Mouse (Mus musculus) liver, embryonic 12.5 days (tissue): ENCODE measurements around the gene Hils1. TPM values are rescaled to one million over a fixed set of nuclear protein-coding genes. Genes with fewer than 3 reads are reported as not detected.

Experiments used
- ATAC-seq: fragments of 200-750 bp; cut with Nextera tagmentation; 2 replicates; pipeline ENCODE4 v1.8.0; 2017; ENCODE audit warnings: moderate number of reproducible peaks, mild to moderate bottlenecking, moderate library complexity
- H3K27ac ChIP-seq: fragments of 300-500 bp; sonication (generic); 2 replicates; pipeline ENCODE4 v1.5.1; 2016; ENCODE audit warnings: mild to moderate bottlenecking
- H3K27me3 ChIP-seq: fragments of 300-500 bp; sonication (generic); replicated peaks from 2 replicates; pipeline ENCODE4 v1.6.1; 2016; ENCODE audit warnings: mild to moderate bottlenecking, moderate library complexity
- H3K36me3 ChIP-seq: fragments of 300-500 bp; sonication (generic); 2 replicates; pipeline ENCODE4 v1.6.1; 2016; ENCODE audit warnings: mild to moderate bottlenecking, moderate library complexity
- H3K4me1 ChIP-seq: fragments of 300-500 bp; sonication (generic); 2 replicates; pipeline ENCODE4 v1.6.1; 2016
- H3K4me2 ChIP-seq: fragments of 300-500 bp; sonication (generic); 2 replicates; pipeline ENCODE4 v1.6.1; 2016; ENCODE audit warnings: mild to moderate bottlenecking, moderate library complexity
- H3K4me3 ChIP-seq: fragments of 300-500 bp; sonication (generic); 2 replicates; pipeline ENCODE4 v1.5.1; 2016; ENCODE audit warnings: mild to moderate bottlenecking, moderate library complexity
- H3K9ac ChIP-seq: fragments of 300-500 bp; sonication (generic); 2 replicates; pipeline ENCODE4 v1.6.1; 2016; ENCODE audit warnings: mild to moderate bottlenecking, moderate library complexity
- H3K9me3 ChIP-seq: fragments of 300-500 bp; sonication (generic); replicated peaks from 2 replicates; pipeline ENCODE4 v1.6.1; 2016; ENCODE audit warnings: mild to moderate bottlenecking, moderate library complexity
- WGBS: fragments of 180-500 bp; shearing (Covaris S2); methylation state at CpG from one replicate; pipeline ENCODE4 v1.1.7; 2016; ENCODE audit not compliant: insufficient replicate concordance; 5-methylcytosine and 5-hydroxymethylcytosine counted together
- polyA plus RNA-seq: library from polyadenylated mRNA; unstranded; fragments of >200 nt; fragmentation: Nextera tagmentation; extraction: Ambion mirVana; gene quantifications from 2 replicates; pipeline ENCODE4 v1.2.1, GENCODE M21; 2016

The Hils1 gene
- not detected in 2 replicates for polyA plus RNA-seq

DNA sequence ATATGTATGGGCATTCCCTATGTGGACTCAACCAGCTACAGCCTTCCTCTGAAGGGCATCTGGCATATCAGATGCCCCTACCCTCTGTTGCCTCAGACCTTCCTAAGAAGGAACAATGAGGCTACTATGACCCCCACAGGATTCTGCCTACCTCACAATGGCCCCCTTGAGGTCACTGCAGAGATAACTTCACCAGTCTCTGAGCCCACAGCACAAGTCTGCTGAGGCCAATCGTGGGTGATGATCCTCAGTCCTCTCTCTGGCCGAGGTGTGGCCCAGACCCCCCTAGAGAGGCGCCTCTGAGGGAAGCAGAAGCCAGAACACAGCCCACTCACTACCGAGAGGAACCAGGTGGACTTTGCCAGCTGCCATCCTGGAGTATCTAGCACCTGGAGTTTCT, at the start of gene Hils1:
Gene Hils1, plus strand, starts transcription at position 175 of the 400 bp plus-strand sequence.
- no peak for ATAC-seq
- Histone ChIP-seq H3K9me3 (no peaks in the 10 kb centered on the region), H3K4me1 (no peaks in the 10 kb centered on the region), H3K4me3 (no peak within 1 kb of the TSS), H3K36me3 (no peaks in the 10 kb centered on the region), H3K27ac (no peak within 1 kb of the TSS), H3K4me2 (no peak within 1 kb of the TSS), H3K9ac (no peak within 1 kb of the TSS), H3K27me3 (peaks cover 63% of the 10 kb centered on the region)
- WGBS: 25% methylated on average over 4 of the region's 4 CpGs

GRCm38 (mm10) chr11:94917717-94918116, 49.7 kb upstream of the Hils1 start:
- no peak overlapping the region for H3K9ac ChIP-seq
- H3K4me1 ChIP-seq: peaks cover 13% of the 10 kb centered on the region; the same call in 1 of the 2 replicates
- WGBS: 62% methylated on average over 6 of the region's 6 CpGs
- no peaks in the 10 kb centered on the region for H3K36me3 ChIP-seq
- peaks cover 14% of the 10 kb centered on the region; the same call in 1 of the 2 replicates for H3K27me3 ChIP-seq
- no peak for ATAC-seq
- H3K27ac ChIP-seq: no peak overlapping the region
- H3K4me2 ChIP-seq: no peak overlapping the region
- no peaks in the 10 kb centered on the region for H3K9me3 ChIP-seq
- H3K4me3 ChIP-seq: no peak overlapping the region

GRCm38 (mm10) chr11:94920996-94921401, 46.4 kb upstream of the Hils1 start:
- peaks cover 7% of the 10 kb centered on the region; the same call in 1 of the 2 replicates for H3K4me1 ChIP-seq
- H3K36me3 ChIP-seq: no peaks in the 10 kb centered on the region
- no peak overlapping the region for H3K4me2 ChIP-seq
- no peaks in the 10 kb centered on the region for H3K9me3 ChIP-seq
- no peak overlapping the region for H3K27ac ChIP-seq
- H3K4me3 ChIP-seq: no peak overlapping the region
- no peak for ATAC-seq
- H3K27me3 ChIP-seq: peaks cover 9% of the 10 kb centered on the region; the same call in 1 of the 2 replicates
- WGBS: 48% methylated on average over 6 of the region's 6 CpGs
- H3K9ac ChIP-seq: no peak overlapping the region

GRCm38 (mm10) chr11:94924977-94925376, 42.4 kb upstream of the Hils1 start:
- Histone ChIP-seq H3K4me1 (peaks cover 13% of the 10 kb centered on the region), H3K36me3 (no peaks in the 10 kb centered on the region), H3K27ac (no peak overlapping the region), H3K9ac (no peak overlapping the region), H3K27me3 (peaks cover 31% of the 10 kb centered on the region), H3K9me3 (no peaks in the 10 kb centered on the region), H3K4me2 (no peak overlapping the region), H3K4me3 (no peak overlapping the region)
- WGBS: 79% methylated on average over 4 of the region's 4 CpGs
- no peak for ATAC-seq

- no peaks in the 10 kb centered on the region for H3K36me3 ChIP-seq
- WGBS: 61% methylated on average over 11 of the region's 11 CpGs
- H3K27ac ChIP-seq: no peak overlapping the region
- ATAC-seq: no peak
- no peaks in the 10 kb centered on the region for H3K9me3 ChIP-seq
- no peak overlapping the region for H3K4me3 ChIP-seq
- no peak overlapping the region for H3K4me2 ChIP-seq
- H3K27me3 ChIP-seq: peaks cover 40% of the 10 kb centered on the region
- H3K4me1 ChIP-seq: peaks cover 13% of the 10 kb centered on the region
- H3K9ac ChIP-seq: no peak overlapping the region
Measured at GRCm38 (mm10) chr11:94926431-94926830, 41.0 kb upstream of the Hils1 start.

DNA sequence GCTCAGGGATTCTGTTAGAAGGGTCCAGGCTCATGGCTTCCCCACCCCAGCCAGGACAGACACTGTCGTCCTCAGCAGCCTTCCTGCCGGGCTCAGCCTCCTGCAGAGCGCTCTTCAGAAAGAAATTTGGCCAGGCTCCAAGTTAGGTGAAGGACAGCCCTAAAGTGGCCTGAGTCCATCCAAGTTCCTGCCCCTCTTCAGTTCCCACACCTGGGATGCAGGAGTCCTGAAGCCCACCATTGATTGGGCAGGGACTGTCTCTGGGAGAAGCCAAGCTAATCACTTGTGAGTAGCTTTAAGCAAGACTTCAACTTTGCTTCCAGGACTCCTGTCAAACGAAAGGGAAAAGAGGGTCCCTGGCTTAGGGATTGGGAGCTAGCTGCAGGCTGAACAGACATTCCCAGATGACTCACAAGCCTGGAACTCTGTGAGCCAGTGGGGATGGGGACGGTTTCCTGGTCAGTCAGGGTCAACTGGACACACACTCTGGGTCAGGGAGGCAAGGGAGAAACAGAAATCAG, 39.6 kb upstream of the Hils1 start:
- H3K27ac ChIP-seq: peak overlapping the region; percentile 49; the same call in 1 of the 2 replicates
- no peak overlapping the region for H3K9ac ChIP-seq
- no peaks in the 10 kb centered on the region for H3K36me3 ChIP-seq
- H3K9me3 ChIP-seq: no peaks in the 10 kb centered on the region
- no peak overlapping the region for H3K4me3 ChIP-seq
- peaks cover 54% of the 10 kb centered on the region for H3K27me3 ChIP-seq
- H3K4me1 ChIP-seq: peaks cover 13% of the 10 kb centered on the region
- 14% methylated on average over 5 of the region's 5 CpGs for WGBS
- ATAC-seq: no peak
- no peak overlapping the region for H3K4me2 ChIP-seq

DNA sequence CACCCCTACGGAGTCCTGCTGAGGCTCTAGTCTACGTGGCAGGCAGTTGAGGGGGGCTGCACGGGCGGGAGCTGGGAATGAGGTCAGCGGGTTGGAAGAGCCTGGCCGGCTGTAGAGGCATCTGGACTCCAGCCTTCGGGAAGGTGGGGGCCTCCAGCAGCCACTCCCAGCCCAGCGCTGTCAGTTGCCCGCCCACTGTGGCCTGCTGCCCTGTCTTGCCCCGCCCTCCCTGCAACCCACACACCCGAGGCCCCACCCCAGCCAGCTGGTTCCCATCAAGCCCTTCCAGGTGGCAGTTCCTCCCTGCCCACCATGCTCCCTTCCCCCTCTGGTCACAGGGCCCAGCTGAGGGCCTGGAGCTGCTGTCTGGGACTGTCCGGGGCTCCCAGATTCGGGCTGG, 38.6 kb upstream of the Hils1 start:
- Histone ChIP-seq H3K4me1 (peaks cover 13% of the 10 kb centered on the region), H3K36me3 (no peaks in the 10 kb centered on the region), H3K27ac (peak overlapping the region; percentile 49), H3K4me2 (peak overlapping the region; percentile 20), H3K27me3 (peaks cover 64% of the 10 kb centered on the region), H3K9ac (no peak overlapping the region), H3K9me3 (no peaks in the 10 kb centered on the region), H3K4me3 (no peak overlapping the region)
- ATAC-seq: peak; percentile 78
- WGBS: 8% methylated on average over 13 of the region's 13 CpGs

DNA sequence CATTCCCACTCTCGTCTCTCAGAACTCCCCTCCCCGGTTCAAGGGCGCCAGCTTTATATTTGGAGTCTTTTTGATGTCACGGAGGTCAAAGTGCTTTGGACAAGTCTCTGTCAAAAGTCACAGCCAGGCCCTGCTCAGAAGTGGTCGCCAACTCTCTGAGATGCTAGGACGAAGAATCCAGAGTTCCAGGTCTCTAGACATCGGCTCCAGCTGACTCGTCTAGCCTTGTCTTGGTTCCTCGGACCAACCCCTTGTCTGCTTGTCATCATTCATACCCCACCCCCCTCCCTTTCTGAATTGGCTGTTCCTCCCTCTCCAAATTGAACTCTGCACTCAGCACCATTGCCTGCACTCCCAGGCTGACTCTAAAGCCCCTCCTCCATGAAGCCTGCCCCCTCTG, 37.8 kb upstream of the Hils1 start:
- no peak for ATAC-seq
- Histone ChIP-seq H3K4me3 (no peak overlapping the region), H3K4me2 (no peak overlapping the region), H3K9me3 (no peaks in the 10 kb centered on the region), H3K36me3 (no peaks in the 10 kb centered on the region), H3K4me1 (peaks cover 13% of the 10 kb centered on the region), H3K27ac (peak overlapping the region; percentile 37; the same call in 1 of the 2 replicates), H3K9ac (no peak overlapping the region), H3K27me3 (peaks cover 72% of the 10 kb centered on the region)
- 53% methylated on average over 9 of the region's 9 CpGs for WGBS

- no peaks in the 10 kb centered on the region for H3K9me3 ChIP-seq
- no peak overlapping the region for H3K27ac ChIP-seq
- peaks cover 13% of the 10 kb centered on the region for H3K4me1 ChIP-seq
- peaks cover 77% of the 10 kb centered on the region for H3K27me3 ChIP-seq
- WGBS: 39% methylated on average over 4 of the region's 4 CpGs
- H3K36me3 ChIP-seq: no peaks in the 10 kb centered on the region
- H3K4me2 ChIP-seq: no peak overlapping the region
- H3K9ac ChIP-seq: no peak overlapping the region
- no peak for ATAC-seq
- H3K4me3 ChIP-seq: no peak overlapping the region
Measured at GRCm38 (mm10) chr11:94930151-94930550, 37.2 kb upstream of the Hils1 start.

DNA sequence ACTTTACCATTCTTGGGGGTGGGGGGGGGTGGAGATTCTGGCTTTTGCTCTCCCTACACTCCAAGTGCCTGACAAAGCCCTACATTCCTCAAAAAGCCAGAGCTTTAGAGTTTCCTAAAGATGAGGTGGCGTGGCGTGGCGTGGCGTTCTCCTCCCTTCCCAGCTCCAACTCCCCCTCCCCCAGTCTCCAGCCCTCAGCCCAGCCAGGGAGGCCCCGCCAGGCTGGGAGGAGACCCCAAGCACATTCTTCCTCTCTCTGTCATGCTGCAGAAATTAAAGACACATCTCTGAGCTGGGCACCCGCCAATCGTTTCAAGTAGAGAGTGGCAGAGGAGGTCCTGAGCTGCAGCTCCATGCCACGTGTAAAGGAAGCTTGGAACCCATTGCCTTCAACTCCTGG, 33.8 kb upstream of the Hils1 start:
- no peak overlapping the region for H3K4me2 ChIP-seq
- peaks cover 21% of the 10 kb centered on the region for H3K4me1 ChIP-seq
- 0 out of 2 replicates have a peak overlapping the region, but pooled peaks have one; percentile 17 for H3K27ac ChIP-seq
- no peaks in the 10 kb centered on the region for H3K36me3 ChIP-seq
- no peak overlapping the region for H3K4me3 ChIP-seq
- 24% methylated on average over 8 of the region's 8 CpGs for WGBS
- no peak for ATAC-seq
- no peaks in the 10 kb centered on the region for H3K9me3 ChIP-seq
- H3K9ac ChIP-seq: no peak overlapping the region
- peaks cover 93% of the 10 kb centered on the region for H3K27me3 ChIP-seq

- ATAC-seq: no peak
- 28% methylated on average over 11 of the region's 11 CpGs for WGBS
- H3K9ac ChIP-seq: no peak overlapping the region
- no peak overlapping the region for H3K27ac ChIP-seq
- H3K4me1 ChIP-seq: peaks cover 14% of the 10 kb centered on the region
- H3K27me3 ChIP-seq: peaks cover 96% of the 10 kb centered on the region
- no peak overlapping the region for H3K4me3 ChIP-seq
- no peaks in the 10 kb centered on the region for H3K9me3 ChIP-seq
- H3K4me2 ChIP-seq: no peak overlapping the region
- H3K36me3 ChIP-seq: no peaks in the 10 kb centered on the region
Measured at GRCm38 (mm10) chr11:94934526-94934925, 32.9 kb upstream of the Hils1 start.

DNA sequence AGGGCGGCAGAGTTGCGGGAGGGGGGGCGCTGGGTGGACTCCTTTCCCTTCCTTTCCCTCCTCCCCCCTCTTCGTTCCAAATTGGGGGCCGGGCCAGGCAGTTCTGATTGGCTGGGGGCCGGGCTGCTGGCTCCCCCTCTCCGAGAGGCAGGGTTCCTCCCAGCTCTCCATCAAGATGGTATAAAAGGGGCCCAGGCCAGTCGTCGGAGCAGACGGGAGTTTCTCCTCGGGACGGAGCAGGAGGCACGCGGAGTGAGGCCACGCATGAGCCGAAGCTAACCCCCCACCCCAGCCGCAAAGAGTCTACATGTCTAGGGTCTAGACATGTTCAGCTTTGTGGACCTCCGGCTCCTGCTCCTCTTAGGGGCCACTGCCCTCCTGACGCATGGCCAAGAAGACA, 31.3 kb upstream of the Hils1 start, which contains the start of gene Col1a1:
Gene Col1a1, plus strand, starts transcription at position 180 of the 400 bp plus-strand sequence.
- H3K4me3 ChIP-seq: peak within 1 kb of the TSS; percentile 37
- peak within 1 kb of the TSS; percentile 45; the same call in 1 of the 2 replicates for H3K9ac ChIP-seq
- no peaks in the 10 kb centered on the region for H3K9me3 ChIP-seq
- no peaks in the 10 kb centered on the region for H3K36me3 ChIP-seq
- peak within 1 kb of the TSS; percentile 64 for H3K4me2 ChIP-seq
- H3K27ac ChIP-seq: peak within 1 kb of the TSS; percentile 58; the same call in 1 of the 2 replicates
- peaks cover 14% of the 10 kb centered on the region for H3K4me1 ChIP-seq
- no peak for ATAC-seq
- 17% methylated on average over 19 of the region's 19 CpGs for WGBS
- H3K27me3 ChIP-seq: peaks cover 97% of the 10 kb centered on the region
